Mouse (Mus musculus): ENCODE results near the gene Ccdc74a. TPM values are rescaled to one million over a fixed set of nuclear protein-coding genes. Genes with fewer than 3 reads are reported as not detected.
"Not testable (repeated sequence)": the region's sequence is repeated elsewhere in the genome, so short reads cannot be mapped to it uniquely, and the experiment has no call there.

Gene Ccdc74a
- 13.7 and 14.0 TPM in 2 replicates for polyA plus RNA-seq (2015; fragmentation: Nextera tagmentation; extraction: Ambion mirVana)

GRCm38 (mm10) chr16:17646310-17647114 is at the start of gene Ccdc74a:
Gene Ccdc74a, plus strand, starts transcription at chr16:17646470.
- Histone ChIP-seq H3K9ac (replicated peaks) (peak within 1 kb of the TSS; percentile 70), H3K36me3 (peaks cover 42% of the 10 kb centered on the region), H3K9me3 (replicated peaks) (no peaks in the 10 kb centered on the region), H3K27me3 (replicated peaks) (no peaks in the 10 kb centered on the region), H3K4me2 (peak within 1 kb of the TSS; percentile 87), H3K4me1 (peaks cover 17% of the 10 kb centered on the region), H3K27ac (replicated peaks) (peak within 1 kb of the TSS; percentile 68), H3K4me3 (replicated peaks) (peak within 1 kb of the TSS; percentile 72)
- peak; percentile 93 for ATAC-seq (ENCODE audit: low FRiP score)
- WGBS = 2% methylated on average over 64 of the region's 65 CpGs

DNA sequence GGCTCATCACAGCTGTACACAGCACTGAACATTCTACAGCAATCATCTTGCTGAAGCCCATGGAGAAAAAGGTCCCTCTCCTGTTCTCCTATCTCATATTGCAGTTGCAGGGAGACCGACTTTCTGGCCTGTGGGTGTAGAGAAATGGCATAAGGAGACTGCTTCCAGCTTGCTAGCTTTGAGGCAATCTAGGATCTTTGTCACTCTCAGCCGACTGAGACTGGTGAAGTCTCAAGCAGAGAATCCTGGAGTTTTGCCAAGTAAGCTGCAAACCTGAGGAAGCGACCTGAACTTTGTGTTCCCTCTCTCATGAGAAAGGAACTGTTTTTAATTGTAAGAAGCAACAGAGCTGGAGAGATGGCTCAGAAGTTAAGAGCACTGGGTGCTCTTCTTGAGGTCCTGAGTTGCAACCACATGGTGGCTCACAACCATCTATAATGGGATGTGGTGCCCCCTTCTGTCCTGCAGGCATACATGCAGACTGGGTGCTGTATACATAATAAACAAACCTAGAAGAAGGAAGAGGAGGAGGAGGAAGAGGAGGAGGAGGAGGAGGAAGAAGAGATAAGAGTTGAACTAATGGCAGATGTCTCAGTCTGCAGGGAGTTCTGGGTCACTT is 45.2 kb upstream of the Ccdc74a start:
- Histone ChIP-seq H3K27ac (replicated peaks) (no peak overlapping the region), H3K4me3 (replicated peaks) (no peak overlapping the region), H3K9me3 (replicated peaks) (no peaks in the 10 kb centered on the region), H3K4me2 (no peak overlapping the region), H3K36me3 (no peaks in the 10 kb centered on the region), H3K27me3 (replicated peaks) (no peaks in the 10 kb centered on the region), H3K4me1 (no peaks in the 10 kb centered on the region), H3K9ac (replicated peaks) (no peak overlapping the region)
- WGBS = 70% methylated on average over 3 of the region's 3 CpGs
- no peak for ATAC-seq (ENCODE audit: low FRiP score)

GRCm38 (mm10) chr16:17604941-17605340 is 41.3 kb upstream of the Ccdc74a start:
- 60% methylated on average over 4 of the region's 4 CpGs for WGBS
- Histone ChIP-seq H3K9ac (replicated peaks) (no peak overlapping the region), H3K4me1 (no peaks in the 10 kb centered on the region), H3K36me3 (no peaks in the 10 kb centered on the region), H3K4me3 (replicated peaks) (no peak overlapping the region), H3K9me3 (replicated peaks) (no peaks in the 10 kb centered on the region), H3K27me3 (replicated peaks) (no peaks in the 10 kb centered on the region), H3K27ac (replicated peaks) (no peak overlapping the region), H3K4me2 (no peak overlapping the region)
- no peak for ATAC-seq (ENCODE audit: low FRiP score)

GRCm38 (mm10) chr16:17605684-17606083 is 40.6 kb upstream of the Ccdc74a start:
- Histone ChIP-seq H3K9me3 (replicated peaks) (no peaks in the 10 kb centered on the region), H3K4me1 (no peaks in the 10 kb centered on the region), H3K4me3 (replicated peaks) (no peak overlapping the region), H3K4me2 (no peak overlapping the region), H3K27ac (replicated peaks) (no peak overlapping the region), H3K9ac (replicated peaks) (no peak overlapping the region), H3K27me3 (replicated peaks) (no peaks in the 10 kb centered on the region), H3K36me3 (no peaks in the 10 kb centered on the region)
- no peak for ATAC-seq (ENCODE audit: low FRiP score)
- 82% methylated on average over 5 of the region's 5 CpGs for WGBS

GRCm38 (mm10) chr16:17611383-17611782 is 34.9 kb upstream of the Ccdc74a start:
- H3K9ac ChIP-seq (replicated peaks) = no peak overlapping the region
- no peak overlapping the region for H3K4me2 ChIP-seq
- 79% methylated on average over 4 of the region's 4 CpGs for WGBS
- H3K9me3 ChIP-seq (replicated peaks) = no peaks in the 10 kb centered on the region
- no peaks in the 10 kb centered on the region for H3K36me3 ChIP-seq
- no peaks in the 10 kb centered on the region for H3K4me1 ChIP-seq
- ATAC-seq (ENCODE audit: low FRiP score) = no peak
- no peaks in the 10 kb centered on the region for H3K27me3 ChIP-seq (replicated peaks)
- H3K4me3 ChIP-seq (replicated peaks) = no peak overlapping the region
- no peak overlapping the region for H3K27ac ChIP-seq (replicated peaks)

- H3K4me1 ChIP-seq; H3K27me3 ChIP-seq (replicated peaks); H3K4me2 ChIP-seq; H3K9ac ChIP-seq (replicated peaks); H3K4me3 ChIP-seq (replicated peaks); H3K27ac ChIP-seq (replicated peaks); H3K36me3 ChIP-seq; H3K9me3 ChIP-seq (replicated peaks); ATAC-seq (ENCODE audit: low FRiP score): not testable (repeated sequence)
- 93% methylated on average over 6 of the region's 6 CpGs for WGBS
Measured at GRCm38 (mm10) chr16:17614740-17615139, 31.5 kb upstream of the Ccdc74a start.

GRCm38 (mm10) chr16:17616212-17616611 is 30.1 kb upstream of the Ccdc74a start:
- Histone ChIP-seq H3K9ac (replicated peaks) (no peak overlapping the region), H3K36me3 (0 out of 2 replicates have a peak, but pooled peaks cover 2% of the 10 kb centered on the region), H3K27ac (replicated peaks) (no peak overlapping the region), H3K4me1 (peaks cover 20% of the 10 kb centered on the region), H3K9me3 (replicated peaks) (no peaks in the 10 kb centered on the region), H3K4me3 (replicated peaks) (no peak overlapping the region), H3K4me2 (no peak overlapping the region), H3K27me3 (replicated peaks) (no peaks in the 10 kb centered on the region)
- no peak for ATAC-seq (ENCODE audit: low FRiP score)
- 87% methylated on average over 5 of the region's 5 CpGs for WGBS

GRCm38 (mm10) chr16:17617922-17618565 is 28.2 kb upstream of the Ccdc74a start:
- Histone ChIP-seq H3K36me3 (peaks cover 15% of the 10 kb centered on the region), H3K4me3 (replicated peaks) (no peak overlapping the region), H3K27ac (replicated peaks) (no peak overlapping the region), H3K27me3 (replicated peaks) (no peaks in the 10 kb centered on the region), H3K9ac (replicated peaks) (no peak overlapping the region), H3K4me2 (peak overlapping the region; percentile 20), H3K9me3 (replicated peaks) (no peaks in the 10 kb centered on the region), H3K4me1 (peaks cover 21% of the 10 kb centered on the region)
- 27% methylated on average over 13 of the region's 13 CpGs for WGBS
- ATAC-seq (ENCODE audit: low FRiP score) = peak; percentile 61; the same call in 1 of the 2 replicates

DNA sequence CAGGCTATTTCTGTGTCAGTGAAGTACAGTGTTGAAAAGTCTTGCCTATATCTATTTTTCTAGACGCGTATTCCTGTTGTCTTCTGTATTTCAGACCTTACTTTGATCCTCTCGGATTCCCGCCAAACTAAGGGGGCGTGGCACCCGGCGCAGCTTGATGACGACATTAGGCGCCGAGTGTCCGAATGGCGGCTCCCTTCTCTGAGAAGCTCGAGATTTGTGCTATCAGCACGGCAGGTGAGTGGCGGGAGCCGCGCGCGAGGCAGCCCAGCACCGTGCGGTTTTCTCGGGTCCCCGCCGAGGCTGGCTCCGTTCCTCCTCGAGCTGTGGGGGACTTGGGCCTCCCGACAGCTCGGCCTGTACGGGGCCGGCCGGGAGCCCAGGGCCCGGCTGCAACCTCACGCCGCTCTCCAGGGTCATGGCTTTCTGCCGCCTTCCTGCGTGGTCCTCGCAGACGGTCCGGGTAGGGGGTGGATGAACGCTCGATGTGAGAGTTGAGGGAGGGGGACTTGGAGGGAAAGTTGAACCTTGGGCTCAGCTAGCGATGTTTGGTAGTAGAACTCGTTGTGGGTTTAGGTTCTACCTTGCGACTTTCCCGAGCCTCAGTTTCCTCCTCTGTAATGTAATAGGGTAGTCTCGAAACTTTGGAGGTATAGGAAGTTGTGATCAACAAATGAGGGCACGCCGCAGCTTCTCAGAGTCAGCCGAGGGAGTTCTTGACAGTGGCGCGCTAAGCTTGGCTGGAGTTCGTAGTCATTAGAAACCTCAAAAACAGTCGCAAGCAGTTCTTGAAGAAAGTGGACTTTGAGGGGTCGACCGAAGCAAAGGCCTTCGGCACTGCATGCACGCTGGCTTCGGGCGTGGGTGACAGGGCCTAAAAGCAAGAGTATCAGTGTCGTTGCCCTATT is 26.8 kb upstream of the Ccdc74a start, which contains the start of gene Smpd4:
Gene Smpd4, plus strand, starts transcription at position 157 of the 908 bp plus-strand sequence.
- Histone ChIP-seq H3K4me1 (peaks cover 21% of the 10 kb centered on the region), H3K9ac (replicated peaks) (peak within 1 kb of the TSS; percentile 90), H3K4me2 (peak within 1 kb of the TSS; percentile 86), H3K36me3 (peaks cover 25% of the 10 kb centered on the region), H3K27ac (replicated peaks) (peak within 1 kb of the TSS; percentile 66), H3K27me3 (replicated peaks) (no peaks in the 10 kb centered on the region), H3K9me3 (replicated peaks) (no peaks in the 10 kb centered on the region), H3K4me3 (replicated peaks) (peak within 1 kb of the TSS; percentile 96)
- ATAC-seq (ENCODE audit: low FRiP score) = peak; percentile 81
- WGBS = 4% methylated on average over 60 of the region's 60 CpGs

DNA sequence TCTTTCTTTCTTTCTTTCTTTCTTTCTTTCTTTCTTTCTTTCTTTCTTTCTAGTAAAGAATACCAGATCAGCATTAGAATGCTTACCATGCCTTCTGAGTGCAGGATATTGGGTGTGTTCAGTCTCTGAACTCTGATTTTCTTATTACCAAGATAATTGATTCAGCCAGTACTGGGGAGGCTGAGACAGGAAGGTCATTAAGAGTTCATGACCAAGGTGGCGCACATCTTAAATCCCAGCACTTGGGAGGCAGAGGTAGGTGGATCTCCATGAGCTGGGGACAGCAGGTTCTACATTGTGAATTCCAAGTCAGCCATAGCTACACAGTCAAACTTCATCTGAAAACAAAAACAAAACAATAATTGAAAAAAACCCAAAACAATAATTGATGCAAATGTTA is 24.3 kb upstream of the Ccdc74a start:
- Histone ChIP-seq H3K27ac (replicated peaks) (no peak overlapping the region), H3K4me3 (replicated peaks) (no peak overlapping the region), H3K27me3 (replicated peaks) (no peaks in the 10 kb centered on the region), H3K4me1 (peaks cover 21% of the 10 kb centered on the region), H3K36me3 (peaks cover 45% of the 10 kb centered on the region), H3K9me3 (replicated peaks) (no peaks in the 10 kb centered on the region), H3K4me2 (no peak overlapping the region), H3K9ac (replicated peaks) (no peak overlapping the region)
- WGBS = 97% methylated on average over 1 of the region's 1 CpGs
- no peak for ATAC-seq (ENCODE audit: low FRiP score)
